Mouse (Mus musculus): Measurements from ENCODE around the gene Dync1li1. TPM values are rescaled to one million over a fixed set of nuclear protein-coding genes. Genes with fewer than 3 reads are reported as not detected.

The Dync1li1 gene
- 43.0 TPM for polyA plus RNA-seq (2015; fragmentation: Illumina TruSeq; extraction: RNeasy Lipid Tissue Mini Kit (QIAGEN cat#74804); ENCODE audit: insufficient read depth, low replicate concordance)

GRCm38 (mm10) chr9:114688252-114688952 lies at the start of gene Dync1li1:
TSS of gene Dync1li1 (plus strand) at chr9:114688790.

GRCm38 (mm10) chr9:114639839-114640646 lies 48.5 kb upstream of the Dync1li1 start, which contains the start of gene Cnot10:
TSS of gene Cnot10 (minus strand) at chr9:114640184.

GRCm38 (mm10) chr9:114731011-114731755 lies 42.6 kb downstream of the Dync1li1 start, which contains the start of gene Cmtm6:
TSS of gene Cmtm6 (plus strand) at chr9:114731116.

Other genes starting within 250 kb of the Dync1li1 start
- gene Ccr4, start 183.9 kb upstream of the Dync1li1 start, polyA plus RNA-seq (2015; fragmentation: Illumina TruSeq; extraction: RNeasy Lipid Tissue Mini Kit (QIAGEN cat#74804); ENCODE audit: insufficient read depth, low replicate concordance), result 2.1 TPM
- not detected for gene C130032M10Rik, start 173.1 kb upstream of the Dync1li1 start, polyA plus RNA-seq (2015; fragmentation: Illumina TruSeq; extraction: RNeasy Lipid Tissue Mini Kit (QIAGEN cat#74804); ENCODE audit: insufficient read depth, low replicate concordance)
- 0.04 TPM for gene Trim71, start 124.4 kb upstream of the Dync1li1 start, polyA plus RNA-seq (2015; fragmentation: Illumina TruSeq; extraction: RNeasy Lipid Tissue Mini Kit (QIAGEN cat#74804); ENCODE audit: insufficient read depth, low replicate concordance)
- gene Cnot10, start 48.6 kb upstream of the Dync1li1 start, polyA plus RNA-seq (2015; fragmentation: Illumina TruSeq; extraction: RNeasy Lipid Tissue Mini Kit (QIAGEN cat#74804); ENCODE audit: insufficient read depth, low replicate concordance), result 42.7 TPM
- gene Cmtm6, start 42.3 kb downstream of the Dync1li1 start, polyA plus RNA-seq (2015; fragmentation: Illumina TruSeq; extraction: RNeasy Lipid Tissue Mini Kit (QIAGEN cat#74804); ENCODE audit: insufficient read depth, low replicate concordance), result 90.6 TPM
- 75.9 TPM for gene Cmtm7, start 93.1 kb downstream of the Dync1li1 start, polyA plus RNA-seq (2015; fragmentation: Illumina TruSeq; extraction: RNeasy Lipid Tissue Mini Kit (QIAGEN cat#74804); ENCODE audit: insufficient read depth, low replicate concordance)
- 2.5 TPM for gene Cmtm8, start 155.4 kb downstream of the Dync1li1 start, polyA plus RNA-seq (2015; fragmentation: Illumina TruSeq; extraction: RNeasy Lipid Tissue Mini Kit (QIAGEN cat#74804); ENCODE audit: insufficient read depth, low replicate concordance)
- gene Gpd1l, start 245.2 kb downstream of the Dync1li1 start, polyA plus RNA-seq (2015; fragmentation: Illumina TruSeq; extraction: RNeasy Lipid Tissue Mini Kit (QIAGEN cat#74804); ENCODE audit: insufficient read depth, low replicate concordance), result 55.5 TPM